ENCODE assay signal across 8 mouse cellular contexts in genomic region chr7:109781087-109781469, GRCm38 (mm10). TPM values are rescaled to one million over a fixed set of nuclear protein-coding genes. Genes with fewer than 3 reads are reported as not detected.
DNase-seq lines count a peak whose midpoint lies in the region; ATAC-seq and TF ChIP-seq lines count a peak whose summit lies in the region.

No protein-coding gene starts in this region.

- H3K4me1 ChIP-seq in heart, embryonic 12.5 days (replicated peaks), result peaks cover 16% of the 10 kb centered on the region
- no peaks in the 10 kb centered on the region; a peak in 1 of 4 replicates for H3K4me1 ChIP-seq in ES-E14 (ENCODE audit: control insufficient read depth in 2 of 2, insufficient read depth in 2 of 2, low read length in 2 of 2, poor library complexity in 1 of 2)
- peaks cover 14% of the 10 kb centered on the region for H3K4me1 ChIP-seq in forebrain, embryonic 10.5 days
- peaks cover 14% of the 10 kb centered on the region for H3K4me1 ChIP-seq in limb, embryonic 15.5 days
- peaks cover 6% of the 10 kb centered on the region for H3K4me1 ChIP-seq in olfactory bulb, adult 2 months (ENCODE audit: control insufficient read depth, insufficient read depth, low read length)

- H3K9me3 ChIP-seq in heart, embryonic 12.5 days (replicated peaks), result no peaks in the 10 kb centered on the region
- no peaks in the 10 kb centered on the region for H3K9me3 ChIP-seq in ES-E14 (ENCODE audit: control insufficient read depth, insufficient read depth, low read depth, low read length)
- H3K9me3 ChIP-seq in forebrain, embryonic 10.5 days, result no peaks in the 10 kb centered on the region
- no peaks in the 10 kb centered on the region for H3K9me3 ChIP-seq in limb, embryonic 15.5 days

- H3K4me2 ChIP-seq in heart, embryonic 12.5 days, result peak overlapping the region; percentile 95
- peak overlapping the region; percentile 99 for H3K4me2 ChIP-seq in limb, embryonic 15.5 days

- H3K27ac ChIP-seq in heart, embryonic 12.5 days (ENCODE audit: poor library complexity, severe bottlenecking), result no peak overlapping the region
- no peak overlapping the region for H3K27ac ChIP-seq in ES-E14 (ENCODE audit: insufficient read depth, low read depth, low read length, poor library complexity, severe bottlenecking)
- H3K27ac ChIP-seq in forebrain, embryonic 10.5 days, result peak overlapping the region; percentile 22
- no peak overlapping the region for H3K27ac ChIP-seq in limb, embryonic 15.5 days
- H3K27ac ChIP-seq in olfactory bulb, adult 2 months (ENCODE audit: insufficient read depth, low read depth, low read length), result peak overlapping the region; percentile 78

- in situ Hi-C loops in ES-E14 (cut with MboI; ENCODE audit: low sequenced_read_pairs in 2 of 2, unreplicated experiment in 2 of 2), result no loop called here

- TF ChIP-seq CTCF in olfactory bulb, adult 2 months (IDR thresholded peaks at IDR 0.05; ENCODE audit: insufficient read depth, low read depth, low read length), result no peak

- DNase-seq in heart, adult 18-20 months, result no peak
- DNase-seq in ES-E14 (ENCODE audit: low read depth, low spot score), result no peak
- DNase-seq in forebrain, embryonic 10.5 days (ENCODE audit: extremely low spot score, low spot score), result no peak
- DNase-seq in embryo, embryonic 9.5 days (ENCODE audit: extremely low spot score), result no peak
- DNase-seq in ovary, adult 18-20 months (ENCODE audit: low spot score), result no peak

- peak; percentile 82 for ATAC-seq in heart, embryonic 12.5 days (ENCODE audit: insufficient number of reproducible peaks, low FRiP score)
- ATAC-seq in limb, embryonic 15.5 days (ENCODE audit: insufficient number of reproducible peaks, low FRiP score, low TSS enrichment, low read depth), result 0 out of 2 replicates have a peak, but pooled peaks have one; percentile 43

- TF ChIP-seq POLR2A in olfactory bulb, adult 2 months (IDR thresholded peaks at IDR 0.05; ENCODE audit: insufficient read depth, low read depth, low read length), result no peak

- H3K9ac ChIP-seq in heart, embryonic 12.5 days, result peak overlapping the region; percentile 59
- H3K9ac ChIP-seq in ES-E14 (ENCODE audit: insufficient read depth, low read depth, low read length, poor library complexity, severe bottlenecking), result peak overlapping the region; percentile 42; the same call in 1 of the 2 replicates
- 0 out of 2 replicates have a peak overlapping the region, but pooled peaks have one; percentile 1 for H3K9ac ChIP-seq in limb, embryonic 15.5 days

- peaks cover 59% of the 10 kb centered on the region for H3K27me3 ChIP-seq in heart, embryonic 12.5 days (replicated peaks)
- H3K27me3 ChIP-seq in forebrain, embryonic 10.5 days (ENCODE audit: poor library complexity, severe bottlenecking), result peaks cover 66% of the 10 kb centered on the region
- peaks cover 51% of the 10 kb centered on the region for H3K27me3 ChIP-seq in limb, embryonic 15.5 days

- WGBS in heart, embryonic 12.5 days, result under 1% methylated on average over 24 of the region's 24 CpGs
- 1% methylated on average over 24 of the region's 24 CpGs for WGBS in forebrain, embryonic 10.5 days
- 2% methylated on average over 24 of the region's 24 CpGs for WGBS in limb, embryonic 15.5 days
- under 1% methylated on average over 24 of the region's 24 CpGs for WGBS in olfactory bulb, adult 2 months

- no peaks in the 10 kb centered on the region for H3K36me3 ChIP-seq in heart, embryonic 12.5 days
- no peaks in the 10 kb centered on the region for H3K36me3 ChIP-seq in ES-E14 (ENCODE audit: control insufficient read depth, insufficient read depth, low read length, poor library complexity, severe bottlenecking)
- no peaks in the 10 kb centered on the region for H3K36me3 ChIP-seq in forebrain, embryonic 10.5 days (replicated peaks)
- H3K36me3 ChIP-seq in limb, embryonic 15.5 days, result no peaks in the 10 kb centered on the region

- H3K4me3 ChIP-seq in heart, embryonic 12.5 days, result peak overlapping the region; percentile 54
- H3K4me3 ChIP-seq in ES-E14 (ENCODE audit: insufficient read depth in 1 of 2, low read depth in 1 of 2, low read length in 2 of 2, poor library complexity in 1 of 2, severe bottlenecking in 1 of 2), result peak overlapping the region; percentile 57 to 77
- H3K4me3 ChIP-seq in forebrain, embryonic 10.5 days, result peak overlapping the region; percentile 66
- H3K4me3 ChIP-seq in limb, embryonic 15.5 days, result peak overlapping the region; percentile 48
- H3K4me3 ChIP-seq in olfactory bulb, adult 2 months (ENCODE audit: insufficient read depth, low read depth, low read length), result peak overlapping the region; percentile 75

TF ChIP-seq in ES-E14, 5 proteins besides CTCF, POLR2A, EP300 and RAD21:
- TF ChIP-seq ZNF384 (IDR thresholded peaks at IDR 0.05; ENCODE audit: low read depth, low read length) (no peak), HCFC1 (IDR thresholded peaks at IDR 0.05; ENCODE audit: borderline replicate concordance, insufficient read depth, low read length) (no peak), ZC3H11A (IDR thresholded peaks at IDR 0.05; ENCODE audit: borderline replicate concordance, low read depth, low read length) (no peak), CHD2 (IDR thresholded peaks at IDR 0.05; ENCODE audit: low read depth, low read length) (no peak), MAFK (IDR thresholded peaks at IDR 0.05; ENCODE audit: insufficient read depth, low read depth, low read length) (no peak)
TF ChIP-seq in ES-E14: peak in this region for 0.

RNA-seq across cellular contexts. Expression of gene Nrip3, which starts 0.7 kb away (rescaled TPM):
- polyA plus RNA-seq in heart, embryonic 12.5 days (2016; fragmentation: Nextera tagmentation; extraction: Ambion mirVana), result 0.71 and 1.0 TPM in 2 replicates
- total RNA-seq in heart, adult 18-20 months (2021), result under 1 TPM; 0.20 to 0.21 TPM
- total RNA-seq in ES-E14 (2012; rRNA removed), result 0.58 and 0.98 TPM in 2 replicates
- 0.56 and 0.87 TPM in 2 replicates for polyA plus RNA-seq in forebrain, embryonic 10.5 days (2016; fragmentation: Nextera tagmentation; extraction: Ambion mirVana)
- polyA plus RNA-seq in limb, embryonic 15.5 days (2015; fragmentation: Nextera tagmentation; extraction: Ambion mirVana), result 1.5 and 1.7 TPM in 2 replicates
- polyA plus RNA-seq in olfactory bulb, adult 2 months (2012; ENCODE audit: insufficient read depth, insufficient read length, low replicate concordance, missing spikeins), result 285 TPM in 1 of 2 replicates, not detected in the other

RNA-seq across cellular contexts. Expression of gene Tmem9b, which starts 28.4 kb away (rescaled TPM):
- polyA plus RNA-seq in heart, embryonic 12.5 days (2016; fragmentation: Nextera tagmentation; extraction: Ambion mirVana), result 54.1 and 56.4 TPM in 2 replicates
- total RNA-seq in heart, adult 18-20 months (2021), result 10 to 100 TPM; 29.2 to 31.1 TPM
- 11.1 and 17.2 TPM in 2 replicates for total RNA-seq in ES-E14 (2012; rRNA removed)
- 31.1 and 34.5 TPM in 2 replicates for polyA plus RNA-seq in forebrain, embryonic 10.5 days (2016; fragmentation: Nextera tagmentation; extraction: Ambion mirVana)
- polyA plus RNA-seq in limb, embryonic 15.5 days (2015; fragmentation: Nextera tagmentation; extraction: Ambion mirVana), result 64.7 and 74.2 TPM in 2 replicates
- 349 TPM in 1 of 2 replicates, not detected in the other for polyA plus RNA-seq in olfactory bulb, adult 2 months (2012; ENCODE audit: insufficient read depth, insufficient read length, low replicate concordance, missing spikeins)

RNA-seq across cellular contexts. Expression of gene Ascl3, which starts 49.6 kb away (rescaled TPM):
- polyA plus RNA-seq in heart, embryonic 12.5 days (2016; fragmentation: Nextera tagmentation; extraction: Ambion mirVana), result not detected in 2 replicates
- not detected for total RNA-seq in heart, adult 18-20 months (2021)
- total RNA-seq in ES-E14 (2012; rRNA removed), result not detected in 2 replicates
- not detected in 2 replicates for polyA plus RNA-seq in forebrain, embryonic 10.5 days (2016; fragmentation: Nextera tagmentation; extraction: Ambion mirVana)
- polyA plus RNA-seq in limb, embryonic 15.5 days (2015; fragmentation: Nextera tagmentation; extraction: Ambion mirVana), result not detected in 2 replicates
- not detected in 2 replicates for polyA plus RNA-seq in olfactory bulb, adult 2 months (2012; ENCODE audit: insufficient read depth, insufficient read length, low replicate concordance, missing spikeins)

RNA-seq across cellular contexts. Expression of gene BC051019, which starts 57.4 kb away (rescaled TPM):
- not detected in 2 replicates for polyA plus RNA-seq in heart, embryonic 12.5 days (2016; fragmentation: Nextera tagmentation; extraction: Ambion mirVana)
- under 1 TPM in 1 of 2 experiments, not detected in 1; 0.64 TPM for total RNA-seq in heart, adult 18-20 months (2021)
- 0.48 and 1.3 TPM in 2 replicates for total RNA-seq in ES-E14 (2012; rRNA removed)
- polyA plus RNA-seq in forebrain, embryonic 10.5 days (2016; fragmentation: Nextera tagmentation; extraction: Ambion mirVana), result 0.20 and 0.25 TPM in 2 replicates
- not detected in 2 replicates for polyA plus RNA-seq in limb, embryonic 15.5 days (2015; fragmentation: Nextera tagmentation; extraction: Ambion mirVana)
- not detected in 2 replicates for polyA plus RNA-seq in olfactory bulb, adult 2 months (2012; ENCODE audit: insufficient read depth, insufficient read length, low replicate concordance, missing spikeins)

Comparison
In these comparisons a context has a peak if more than half of its experiments do, and no peak if none do; other contexts are left out.
1. H3K27ac ChIP-seq: peak in forebrain, embryonic 10.5 days (single experiment) and olfactory bulb, adult 2 months (single experiment); none in heart, embryonic 12.5 days (single experiment), ES-E14 (single experiment) and limb, embryonic 15.5 days (single experiment).
2. H3K9ac ChIP-seq: peak in every context shown above with its lines; median percentile 59 in heart, embryonic 12.5 days; 42 in ES-E14; 1 in limb, embryonic 15.5 days.
3. RNA of gene Nrip3, which starts 0.7 kb away (polyA plus RNA-seq): 285 TPM in olfactory bulb, adult 2 months; 1.5 to 1.7 TPM in limb, embryonic 15.5 days, 0.71 to 1.0 TPM in heart, embryonic 12.5 days and 0.56 to 0.87 TPM in forebrain, embryonic 10.5 days; every median in the first group is over 10 times any median in the second.
4. Peak in every context shown above with its lines, with median percentiles within 50 percentile points of each other: H3K4me3 ChIP-seq.